Mouse (Mus musculus): ENCODE results near the gene Hoxa11. TPM values are rescaled to one million over a fixed set of nuclear protein-coding genes. Genes with fewer than 3 reads are reported as not detected.

The Hoxa11 gene
- polyA plus RNA-seq, 2 experiments = not detected

- Histone ChIP-seq H3K4me1 (replicated peaks; ENCODE audit: control insufficient read depth in 2 of 2, insufficient read depth in 2 of 2, low read length in 1 of 2) (no peaks in the 10 kb centered on the region), H3K27ac (no peak overlapping the region), H3K4me2 (ENCODE audit: low read depth) (peak overlapping the region; percentile 43), H3K9me3 (ENCODE audit: control insufficient read depth, low read length) (no peaks in the 10 kb centered on the region), H3K27me3 (ENCODE audit: control insufficient read depth, insufficient read depth, low read length) (peaks cover 95% of the 10 kb centered on the region), H3K9ac (replicated peaks) (no peak overlapping the region; the same call in 1 of the 2 replicates), H3K4me3 (ENCODE audit: insufficient read depth in 1 of 2, low read depth in 2 of 2, low read length in 2 of 2) (peak overlapping the region; percentile 44 to 47), H3K36me3 (replicated peaks; ENCODE audit: control insufficient read depth, insufficient read depth, low read depth) (no peaks in the 10 kb centered on the region)
- WGBS (ENCODE audit: insufficient replicate concordance) = under 1% methylated on average over 46 of the region's 46 CpGs
- ATAC-seq (ENCODE audit: insufficient read depth) = no peak
- no peak for DNase-seq (ENCODE audit: low read depth in 3 of 3, low spot score in 3 of 3)
- TF ChIP-seq CTCF (IDR thresholded peaks at IDR 0.05; ENCODE audit: low read depth) (no peak), EP300 (IDR thresholded peaks at IDR 0.05; ENCODE audit: low read depth) (no peak)
Observed at GRCm38 (mm10) chr6:52203371-52204049, 42.1 kb downstream of the Hoxa11 start.

GRCm38 (mm10) chr6:52203121-52203370, 42.6 kb downstream of the Hoxa11 start:
- peak overlapping the region; percentile 43 for H3K4me2 ChIP-seq (ENCODE audit: low read depth)
- ATAC-seq (ENCODE audit: insufficient read depth) (no peak), DNase-seq (ENCODE audit: low read depth in 3 of 3, low spot score in 3 of 3) (no peak)
- peaks cover 95% of the 10 kb centered on the region for H3K27me3 ChIP-seq (ENCODE audit: control insufficient read depth, insufficient read depth, low read length)
- peak overlapping the region in 1 of 2 experiments; percentile 44; a peak in 2 of 4 replicates for H3K4me3 ChIP-seq (ENCODE audit: insufficient read depth in 1 of 2, low read depth in 2 of 2, low read length in 2 of 2)
- no peaks in the 10 kb centered on the region for H3K9me3 ChIP-seq (ENCODE audit: control insufficient read depth, low read length)
- no peaks in the 10 kb centered on the region for H3K4me1 ChIP-seq (replicated peaks; ENCODE audit: control insufficient read depth in 2 of 2, insufficient read depth in 2 of 2, low read length in 1 of 2)
- H3K27ac ChIP-seq = no peak overlapping the region
- H3K9ac ChIP-seq (replicated peaks) = no peak overlapping the region
- 3% methylated on average over 10 of the region's 10 CpGs for WGBS (ENCODE audit: insufficient replicate concordance)
- no peak for TF ChIP-seq CTCF (IDR thresholded peaks at IDR 0.05; ENCODE audit: low read depth)
- no peak for TF ChIP-seq EP300 (IDR thresholded peaks at IDR 0.05; ENCODE audit: low read depth)
- H3K36me3 ChIP-seq (replicated peaks; ENCODE audit: control insufficient read depth, insufficient read depth, low read depth) = no peaks in the 10 kb centered on the region

- Histone ChIP-seq H3K4me2 (ENCODE audit: low read depth) (no peak overlapping the region), H3K9ac (replicated peaks) (no peak overlapping the region), H3K36me3 (replicated peaks; ENCODE audit: control insufficient read depth, insufficient read depth, low read depth) (no peaks in the 10 kb centered on the region), H3K27ac (no peak overlapping the region), H3K4me3 (ENCODE audit: insufficient read depth in 1 of 2, low read depth in 2 of 2, low read length in 2 of 2) (peak overlapping the region in 1 of 2 experiments; percentile 27; a peak in 1 of 4 replicates), H3K4me1 (replicated peaks; ENCODE audit: control insufficient read depth in 2 of 2, insufficient read depth in 2 of 2, low read length in 1 of 2) (no peaks in the 10 kb centered on the region), H3K27me3 (ENCODE audit: control insufficient read depth, insufficient read depth, low read length) (peaks cover 97% of the 10 kb centered on the region), H3K9me3 (ENCODE audit: control insufficient read depth, low read length) (no peaks in the 10 kb centered on the region)
- no peak for ATAC-seq (ENCODE audit: insufficient read depth)
- WGBS (ENCODE audit: insufficient replicate concordance) = 27% methylated on average over 22 of the region's 22 CpGs
- no peak for DNase-seq (ENCODE audit: low read depth in 3 of 3, low spot score in 3 of 3)
- TF ChIP-seq EP300 (IDR thresholded peaks at IDR 0.05; ENCODE audit: low read depth) (no peak), CTCF (IDR thresholded peaks at IDR 0.05; ENCODE audit: low read depth) (no peak)
Observed at GRCm38 (mm10) chr6:52202362-52203120, 43.1 kb downstream of the Hoxa11 start.

GRCm38 (mm10) chr6:52201269-52201668, 44.3 kb downstream of the Hoxa11 start:
- ATAC-seq (ENCODE audit: insufficient read depth) (no peak), DNase-seq (ENCODE audit: low read depth in 3 of 3, low spot score in 3 of 3) (no peak)
- WGBS (ENCODE audit: insufficient replicate concordance) = 46% methylated on average over 1 of the region's 1 CpGs
- Histone ChIP-seq H3K27me3 (ENCODE audit: control insufficient read depth, insufficient read depth, low read length) (peaks cover 96% of the 10 kb centered on the region), H3K27ac (no peak overlapping the region), H3K4me3 (ENCODE audit: insufficient read depth in 1 of 2, low read depth in 2 of 2, low read length in 2 of 2) (no peak overlapping the region), H3K36me3 (replicated peaks; ENCODE audit: control insufficient read depth, insufficient read depth, low read depth) (no peaks in the 10 kb centered on the region), H3K4me2 (ENCODE audit: low read depth) (no peak overlapping the region), H3K9ac (replicated peaks) (no peak overlapping the region), H3K4me1 (replicated peaks; ENCODE audit: control insufficient read depth in 2 of 2, insufficient read depth in 2 of 2, low read length in 1 of 2) (0 out of 4 replicates have a peak, but pooled peaks cover 0 to 2% of the 10 kb centered on the region in 2 experiments), H3K9me3 (ENCODE audit: control insufficient read depth, low read length) (no peaks in the 10 kb centered on the region)
- TF ChIP-seq EP300 (IDR thresholded peaks at IDR 0.05; ENCODE audit: low read depth) (no peak), CTCF (IDR thresholded peaks at IDR 0.05; ENCODE audit: low read depth) (no peak)

- no peak overlapping the region for H3K4me2 ChIP-seq (ENCODE audit: low read depth)
- no peak for ATAC-seq (ENCODE audit: insufficient read depth)
- TF ChIP-seq EP300 (IDR thresholded peaks at IDR 0.05; ENCODE audit: low read depth) = no peak
- no peak for TF ChIP-seq CTCF (IDR thresholded peaks at IDR 0.05; ENCODE audit: low read depth)
Observed at GRCm38 (mm10) chr6:52200751-52201250, 44.8 kb downstream of the Hoxa11 start.

More at GRCm38 (mm10) chr6:52200751-52201250, 44.8 kb downstream of the Hoxa11 start:
- no peak for DNase-seq (ENCODE audit: low read depth in 3 of 3, low spot score in 3 of 3)
- Histone ChIP-seq H3K9ac (replicated peaks) (no peak overlapping the region), H3K27me3 (ENCODE audit: control insufficient read depth, insufficient read depth, low read length) (peaks cover 92% of the 10 kb centered on the region), H3K4me1 (replicated peaks; ENCODE audit: control insufficient read depth in 2 of 2, insufficient read depth in 2 of 2, low read length in 1 of 2) (0 out of 4 replicates have a peak, but pooled peaks cover 0 to 2% of the 10 kb centered on the region in 2 experiments), H3K9me3 (ENCODE audit: control insufficient read depth, low read length) (no peaks in the 10 kb centered on the region), H3K36me3 (replicated peaks; ENCODE audit: control insufficient read depth, insufficient read depth, low read depth) (no peaks in the 10 kb centered on the region), H3K27ac (no peak overlapping the region), H3K4me3 (ENCODE audit: insufficient read depth in 1 of 2, low read depth in 2 of 2, low read length in 2 of 2) (no peak overlapping the region)
- 43% methylated on average over 10 of the region's 10 CpGs for WGBS (ENCODE audit: insufficient replicate concordance)

All from liver, embryonic 14.5 days (tissue).